Mouse (Mus musculus) embryonic facial prominence, embryonic 11.5 days (tissue): ENCODE measurements around the gene Lypd6b. TPM values are rescaled to one million over a fixed set of nuclear protein-coding genes. Genes with fewer than 3 reads are reported as not detected.
A peak's percentile ranks its signal among the peaks of the same experiment; 100 is the strongest.

Source experiments
- ATAC-seq: fragments of 200-750 bp; cut with Nextera tagmentation; replicated peaks from 2 replicates; pipeline ENCODE4 v1.8.0; 2017; ENCODE audit warnings: low read depth; ENCODE audit not compliant: insufficient number of reproducible peaks, low FRiP score, low TSS enrichment
- DNase-seq: peaks from one replicate; pipeline ENCODE4 v3.0.0-alpha.2; 2015; ENCODE audit warnings: low spot score
- H3K27ac ChIP-seq: fragments of 300-500 bp; sonication (generic); replicated peaks from 2 replicates; pipeline ENCODE4 v1.5.1; 2014; ENCODE audit warnings: mild to moderate bottlenecking, low read depth, low read length, control low read depth
- H3K27me3 ChIP-seq: fragments of 300-500 bp; sonication (generic); 2 replicates; pipeline ENCODE4 v1.6.1; 2014; ENCODE audit warnings: mild to moderate bottlenecking, low read length, moderate library complexity, mixed read lengths; ENCODE audit not compliant: control insufficient read depth, insufficient read depth
- H3K36me3 ChIP-seq: fragments of 300-500 bp; sonication (generic); replicated peaks from 2 replicates; pipeline ENCODE4 v1.6.1; 2014; ENCODE audit warnings: low read depth, mild to moderate bottlenecking, low read length, moderate library complexity, mixed read lengths; ENCODE audit not compliant: control insufficient read depth, insufficient read depth
- H3K4me1 ChIP-seq: fragments of 300-500 bp; sonication (generic); 2 replicates; pipeline ENCODE4 v1.6.1; 2014; ENCODE audit warnings: low read length, mixed read lengths; ENCODE audit not compliant: control insufficient read depth, insufficient read depth
- H3K4me2 ChIP-seq: fragments of 300-500 bp; sonication (generic); 2 replicates; pipeline ENCODE4 v1.6.1; 2014; ENCODE audit warnings: low read depth, mild to moderate bottlenecking, control low read depth, low read length, moderate library complexity
- H3K4me3 ChIP-seq: fragments of 300-500 bp; sonication (generic); 2 replicates; pipeline ENCODE4 v1.5.1; 2014; ENCODE audit warnings: low read depth, low read length, control low read depth
- H3K9ac ChIP-seq: fragments of 300-500 bp; sonication (generic); replicated peaks from 2 replicates; pipeline ENCODE4 v1.6.1; 2014; ENCODE audit warnings: mild to moderate bottlenecking, control low read depth, low read length
- H3K9me3 ChIP-seq: fragments of 300-500 bp; sonication (generic); replicated peaks from 2 replicates; pipeline ENCODE4 v1.6.1; 2016; ENCODE audit warnings: mild to moderate bottlenecking, low read length, inconsistent platforms, mixed read lengths; ENCODE audit not compliant: control insufficient read depth
- WGBS: fragments of 180-500 bp; shearing (Covaris S2); extraction: QIAGEN DNeasy Blood & Tissue Kit; methylation state at CpG from one replicate; pipeline ENCODE4 v1.1.7; 2014; 5-methylcytosine and 5-hydroxymethylcytosine counted together
- polyA plus RNA-seq: library from polyadenylated mRNA; unstranded; fragments of >200 nt; fragmentation: Nextera tagmentation; extraction: Ambion mirVana; gene quantifications from 2 replicates; pipeline ENCODE4 v1.2.1, GENCODE M21; 2014

Lypd6b gene
- polyA plus RNA-seq, 1 experiment from 2014 or later = 4.2 TPM

DNA sequence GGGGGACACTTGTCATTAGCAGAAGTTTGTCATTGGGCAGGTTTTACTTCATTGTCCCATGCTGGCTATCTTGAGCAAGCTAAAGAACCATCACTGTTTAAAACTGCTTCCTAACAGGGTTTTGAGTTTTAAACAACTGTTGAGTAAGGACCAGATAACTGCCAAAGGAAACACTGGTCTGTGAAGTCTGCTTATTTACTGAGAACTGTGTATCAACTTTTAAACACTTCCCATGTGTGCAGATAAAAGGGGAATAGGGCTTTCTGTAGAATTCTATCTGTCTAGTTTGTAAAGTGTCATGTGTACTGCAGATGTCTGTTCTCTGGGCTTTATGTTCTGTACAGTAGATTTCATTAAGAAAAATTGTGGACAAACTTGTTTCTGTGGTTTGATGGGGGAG is 13.3 kb upstream of the Lypd6b start:
- Histone ChIP-seq H3K9me3 (no peaks in the 10 kb centered on the region), H3K4me3 (no peak overlapping the region), H3K27ac (no peak overlapping the region), H3K4me1 (no peaks in the 10 kb centered on the region), H3K27me3 (no peaks in the 10 kb centered on the region), H3K9ac (no peak overlapping the region), H3K4me2 (no peak overlapping the region), H3K36me3 (no peaks in the 10 kb centered on the region; the same call in 1 of the 2 replicates)
- DNase-seq (no peak), ATAC-seq (no peak)

DNA sequence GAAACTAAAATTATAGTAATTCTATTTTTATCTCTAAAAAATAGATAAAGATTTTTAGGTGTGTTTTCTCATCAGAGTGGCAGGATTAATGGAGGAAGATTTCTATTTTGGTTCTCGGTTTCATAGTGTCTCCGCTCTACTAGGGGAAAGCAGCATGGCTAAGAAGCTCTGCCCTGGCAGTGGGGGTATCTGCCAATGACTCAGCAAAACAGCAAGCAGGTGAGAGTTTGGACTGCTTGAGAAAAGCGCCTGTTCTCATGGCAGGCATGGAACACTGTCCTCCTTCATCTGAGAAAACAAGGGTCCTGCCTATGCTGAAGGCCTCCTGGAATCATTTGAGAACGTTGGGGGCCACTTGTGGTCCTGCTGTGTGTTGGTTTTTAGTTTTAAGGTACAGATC is 12.3 kb upstream of the Lypd6b start:
- Histone ChIP-seq H3K4me2 (no peak overlapping the region), H3K9ac (no peak overlapping the region), H3K27ac (no peak overlapping the region), H3K27me3 (no peaks in the 10 kb centered on the region), H3K4me1 (no peaks in the 10 kb centered on the region), H3K36me3 (no peaks in the 10 kb centered on the region; the same call in 1 of the 2 replicates), H3K4me3 (no peak overlapping the region), H3K9me3 (no peaks in the 10 kb centered on the region)
- ATAC-seq = no peak
- DNase-seq = no peak
- 85% methylated on average over 4 of the region's 4 CpGs for WGBS

GRCm38 (mm10) chr2:49775735-49776134 is 11.8 kb upstream of the Lypd6b start:
- H3K36me3 ChIP-seq = no peaks in the 10 kb centered on the region
- DNase-seq (peak; percentile 23), ATAC-seq (no peak)
- H3K4me2 ChIP-seq = no peak overlapping the region
- H3K9me3 ChIP-seq = no peaks in the 10 kb centered on the region
- H3K9ac ChIP-seq = no peak overlapping the region
- no peaks in the 10 kb centered on the region for H3K4me1 ChIP-seq
- H3K4me3 ChIP-seq = no peak overlapping the region
- H3K27me3 ChIP-seq = no peaks in the 10 kb centered on the region
- H3K27ac ChIP-seq = no peak overlapping the region

DNA sequence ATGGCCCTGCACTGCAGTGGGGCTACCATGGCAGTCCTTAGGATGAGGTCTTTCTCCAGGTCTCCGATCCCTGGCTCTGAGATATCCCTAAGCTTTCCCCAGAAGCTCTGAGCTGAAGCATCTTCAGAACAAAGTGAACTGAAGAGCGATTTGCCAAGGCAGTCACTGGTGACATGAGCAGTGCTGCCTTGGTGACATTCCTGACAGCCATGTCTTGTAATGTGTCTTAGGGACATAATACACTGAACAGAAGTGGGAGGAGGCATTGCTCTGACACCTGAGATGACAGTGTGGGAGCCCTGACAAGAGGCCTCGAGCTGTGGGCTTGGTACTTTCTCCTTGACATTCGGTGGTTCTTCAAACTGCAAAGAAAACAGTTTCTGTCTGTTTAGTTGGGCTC is 11.1 kb upstream of the Lypd6b start:
- Histone ChIP-seq H3K36me3 (no peaks in the 10 kb centered on the region), H3K27ac (no peak overlapping the region), H3K4me3 (no peak overlapping the region), H3K4me1 (no peaks in the 10 kb centered on the region), H3K4me2 (no peak overlapping the region), H3K9me3 (no peaks in the 10 kb centered on the region), H3K27me3 (no peaks in the 10 kb centered on the region), H3K9ac (no peak overlapping the region)
- ATAC-seq = no peak
- no peak for DNase-seq
- 82% methylated on average over 4 of the region's 4 CpGs for WGBS

- WGBS = under 1% methylated on average over 14 of the region's 14 CpGs
- no peaks in the 10 kb centered on the region for H3K36me3 ChIP-seq
- peak overlapping the region; percentile 100 for H3K4me2 ChIP-seq
- no peak overlapping the region for H3K27ac ChIP-seq
- peaks cover 16% of the 10 kb centered on the region for H3K27me3 ChIP-seq
- no peak for DNase-seq
- H3K4me1 ChIP-seq = no peaks in the 10 kb centered on the region
- ATAC-seq = peak; percentile 24; the same call in 1 of the 2 replicates
- H3K4me3 ChIP-seq = peak overlapping the region; percentile 68
- H3K9ac ChIP-seq = peak overlapping the region; percentile 71
- no peaks in the 10 kb centered on the region for H3K9me3 ChIP-seq
These were observed 547 bp downstream of the Lypd6b start for GRCm38 (mm10) chr2:49788051-49788418.

DNA sequence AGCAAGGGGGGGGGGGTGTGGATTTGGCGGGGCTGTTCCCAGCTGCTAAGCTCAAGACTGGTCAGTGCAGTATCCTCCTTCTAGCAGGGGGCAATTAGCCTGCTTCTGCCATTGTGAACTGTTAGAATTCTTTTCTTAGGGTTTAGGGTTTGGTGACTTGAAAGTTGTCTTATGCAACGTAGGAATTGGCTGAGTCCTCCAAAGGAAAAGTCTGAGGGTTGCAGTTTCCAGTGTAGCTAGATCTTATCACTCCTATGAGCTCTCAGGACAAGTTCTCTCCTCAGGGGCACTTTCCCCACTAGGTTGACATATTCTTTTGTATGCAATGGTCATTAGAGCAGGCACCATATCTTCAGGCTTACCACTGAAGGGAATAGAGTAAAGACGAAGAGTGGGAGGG is 1.2 kb downstream of the Lypd6b start:
- Histone ChIP-seq H3K4me1 (no peaks in the 10 kb centered on the region), H3K9me3 (no peaks in the 10 kb centered on the region), H3K9ac (no peak overlapping the region), H3K27ac (no peak overlapping the region), H3K4me2 (no peak overlapping the region), H3K4me3 (no peak overlapping the region), H3K36me3 (no peaks in the 10 kb centered on the region), H3K27me3 (peaks cover 16% of the 10 kb centered on the region)
- DNase-seq = no peak
- 24% methylated on average over 3 of the region's 3 CpGs for WGBS
- ATAC-seq = no peak

- no peak overlapping the region for H3K4me3 ChIP-seq
- DNase-seq (no peak), ATAC-seq (no peak)
- H3K4me2 ChIP-seq = no peak overlapping the region
- no peak overlapping the region for H3K27ac ChIP-seq
- no peaks in the 10 kb centered on the region for H3K9me3 ChIP-seq
- H3K9ac ChIP-seq = no peak overlapping the region
- H3K4me1 ChIP-seq = no peaks in the 10 kb centered on the region
- peaks cover 16% of the 10 kb centered on the region for H3K27me3 ChIP-seq
- 80% methylated on average over 6 of the region's 6 CpGs for WGBS
- H3K36me3 ChIP-seq = no peaks in the 10 kb centered on the region
These were observed 1.6 kb downstream of the Lypd6b start for GRCm38 (mm10) chr2:49789078-49789477.

DNA sequence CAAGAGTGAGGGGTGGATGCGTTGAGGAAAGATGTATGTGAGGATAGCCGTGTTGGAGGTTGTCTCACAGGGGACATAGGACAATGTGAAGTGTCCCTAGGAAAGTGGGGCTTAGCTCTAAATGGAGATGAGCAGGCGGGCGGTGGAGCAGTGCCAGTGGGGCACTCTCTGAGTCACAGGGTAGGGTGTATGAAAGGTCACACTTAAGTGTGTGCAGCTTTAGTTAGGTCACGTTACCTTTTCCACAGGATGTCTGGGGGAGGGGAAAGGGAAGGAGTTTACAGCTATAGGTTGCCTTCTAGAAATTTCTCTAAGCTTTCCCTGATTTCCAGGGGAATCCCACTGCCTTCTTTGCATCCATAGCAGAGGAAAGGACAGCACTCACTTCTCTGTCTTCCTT is 2.0 kb downstream of the Lypd6b start:
- Histone ChIP-seq H3K27me3 (peaks cover 16% of the 10 kb centered on the region), H3K36me3 (no peaks in the 10 kb centered on the region), H3K4me2 (no peak overlapping the region), H3K27ac (no peak overlapping the region), H3K4me1 (no peaks in the 10 kb centered on the region; the same call in 1 of the 2 replicates), H3K4me3 (no peak overlapping the region), H3K9me3 (no peaks in the 10 kb centered on the region), H3K9ac (no peak overlapping the region)
- WGBS = 76% methylated on average over 5 of the region's 5 CpGs
- ATAC-seq = no peak
- no peak for DNase-seq
